Mouse (Mus musculus) brain, embryonic 14.5 days (tissue): ENCODE results near the gene Npff. TPM values are rescaled to one million over a fixed set of nuclear protein-coding genes. Genes with fewer than 3 reads are reported as not detected.

Experiments
- DNase-seq: peaks from one replicate; pipeline ENCODE4 v3.0.0-alpha.2; 2011; ENCODE audit warnings: low read depth
- CTCF ChIP-seq: fragments of 200-500 bp; IDR thresholded peaks from 2 replicates; pipeline ENCODE4 v1.5.1; 2012; ENCODE audit warnings: inconsistent platforms, mild to moderate bottlenecking, moderate library complexity, borderline replicate concordance; ENCODE audit not compliant: insufficient read depth, insufficient read length; ENCODE audit errors: extremely low read depth
- POLR2A ChIP-seq: fragments of 200-500 bp; IDR thresholded peaks from 2 replicates; pipeline ENCODE4 v1.6.1; 2012; ENCODE audit warnings: mild to moderate bottlenecking, inconsistent platforms, borderline replicate concordance; ENCODE audit not compliant: poor library complexity, insufficient read depth, insufficient read length, severe bottlenecking; ENCODE audit errors: extremely low read depth
- polyA plus RNA-seq: library from polyadenylated mRNA; depleted of rRNA; stranded (reverse); fragments of >200 nt; gene quantifications from 2 replicates; pipeline ENCODE4 v1.2.3, GENCODE M21; 2012; rRNA removed

Gene Npff
- polyA plus RNA-seq = 7.1 and 7.5 TPM in 2 replicates

GRCm38 (mm10) chr15:102524892-102525485 lies at the start of gene Npff:
Gene Npff (minus strand): TSS chr15:102524942.
- DNase-seq = peak; percentile 85
- TF ChIP-seq CTCF (peak; percentile 95), POLR2A (no peak)

GRCm38 (mm10) chr15:102572081-102572480 lies 47.3 kb upstream of the Npff start:
- TF ChIP-seq POLR2A (no peak), CTCF (no peak)
- no peak for DNase-seq

GRCm38 (mm10) chr15:102567849-102568248 lies 43.1 kb upstream of the Npff start:
- no peak for TF ChIP-seq CTCF
- TF ChIP-seq POLR2A = no peak
- no peak for DNase-seq

GRCm38 (mm10) chr15:102563681-102564080 lies 38.9 kb upstream of the Npff start:
- DNase-seq = no peak

GRCm38 (mm10) chr15:102563061-102563460 lies 38.3 kb upstream of the Npff start:
- no peak for DNase-seq
- TF ChIP-seq POLR2A = no peak
- TF ChIP-seq CTCF = no peak

More at GRCm38 (mm10) chr15:102563681-102564080, 38.9 kb upstream of the Npff start:
- TF ChIP-seq CTCF = no peak
- no peak for TF ChIP-seq POLR2A

- no peak for TF ChIP-seq POLR2A
- no peak for TF ChIP-seq CTCF
- DNase-seq = no peak
These were observed 37.7 kb upstream of the Npff start for GRCm38 (mm10) chr15:102562491-102562890.

GRCm38 (mm10) chr15:102557580-102557979 lies 32.8 kb upstream of the Npff start:
- TF ChIP-seq POLR2A (no peak), CTCF (peak; percentile 26; the same call in 1 of the 2 replicates)
- DNase-seq = peak; percentile 17

GRCm38 (mm10) chr15:102555581-102555980 lies 30.8 kb upstream of the Npff start:
- TF ChIP-seq CTCF (no peak), POLR2A (no peak)
- no peak for DNase-seq

GRCm38 (mm10) chr15:102552599-102552998 lies 27.9 kb upstream of the Npff start:
- TF ChIP-seq POLR2A = no peak
- TF ChIP-seq CTCF = no peak
- DNase-seq = no peak

- no peak for TF ChIP-seq CTCF
- no peak for TF ChIP-seq POLR2A
- DNase-seq = peak; percentile 83
These were observed 22.7 kb upstream of the Npff start for GRCm38 (mm10) chr15:102547478-102547877.

- peak; percentile 95 for DNase-seq
These were observed 22.1 kb upstream of the Npff start for GRCm38 (mm10) chr15:102546677-102547427.

GRCm38 (mm10) chr15:102546246-102546645 lies 21.5 kb upstream of the Npff start:
- no peak for DNase-seq
- TF ChIP-seq POLR2A (no peak), CTCF (no peak)

More at GRCm38 (mm10) chr15:102546677-102547427, 22.1 kb upstream of the Npff start:
- no peak for TF ChIP-seq CTCF
- no peak for TF ChIP-seq POLR2A

- peak; percentile 66 for DNase-seq
- TF ChIP-seq CTCF = no peak
- no peak for TF ChIP-seq POLR2A
These were observed 20.1 kb upstream of the Npff start for GRCm38 (mm10) chr15:102544801-102545200.
